Mouse (Mus musculus) c-Kit-positive CD71-positive TER-119-positive erythroid progenitor cells, embryonic 14.5 days (primary cell): ENCODE measurements around the gene Gm13696.
"Not testable (repeated sequence)": the region's sequence is repeated elsewhere in the genome, so short reads cannot be mapped to it uniquely, and the experiment has no call there.

Source experiments
- DNase-seq: peaks from one replicate; pipeline ENCODE4 v3.0.0-alpha.2; 2013; ENCODE audit warnings: low spot score

Gene Gm13696

GRCm38 (mm10) chr2:83972823-83973222 is at the start of gene Gm13696:
Gene Gm13696, plus strand, starts transcription at chr2:83973123.
- DNase-seq, result not testable (repeated sequence)

DNA sequence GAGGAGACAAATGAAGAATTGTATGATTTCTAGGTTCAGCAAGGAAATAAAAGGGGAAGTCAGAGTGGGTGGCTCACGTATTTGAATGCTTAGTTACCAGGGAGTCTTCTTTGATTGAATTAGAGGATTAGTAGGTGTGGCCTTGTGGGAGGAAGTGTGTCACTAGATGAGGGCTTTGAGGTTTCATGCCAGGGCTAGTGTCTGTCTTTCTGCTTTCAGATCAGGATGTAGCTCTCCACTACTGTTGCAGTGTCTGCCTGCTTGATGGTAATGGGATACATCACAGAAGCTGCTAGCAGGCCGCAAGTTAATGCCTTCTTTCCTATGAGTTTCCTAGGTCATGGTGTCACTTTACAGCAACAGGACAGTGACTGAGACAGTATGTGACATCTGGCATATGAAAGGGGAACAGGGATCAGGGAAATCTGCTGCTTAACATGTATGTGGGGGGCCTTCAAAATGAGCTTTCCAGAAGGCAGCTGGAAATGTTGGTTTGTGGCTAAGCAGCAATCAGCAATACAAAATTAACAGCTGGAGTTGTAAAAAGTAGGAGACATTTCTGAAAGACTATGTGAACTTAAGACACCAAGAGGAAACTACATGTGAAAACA is 43.3 kb upstream of the Gm13696 start:
- DNase-seq, result no peak

DNA sequence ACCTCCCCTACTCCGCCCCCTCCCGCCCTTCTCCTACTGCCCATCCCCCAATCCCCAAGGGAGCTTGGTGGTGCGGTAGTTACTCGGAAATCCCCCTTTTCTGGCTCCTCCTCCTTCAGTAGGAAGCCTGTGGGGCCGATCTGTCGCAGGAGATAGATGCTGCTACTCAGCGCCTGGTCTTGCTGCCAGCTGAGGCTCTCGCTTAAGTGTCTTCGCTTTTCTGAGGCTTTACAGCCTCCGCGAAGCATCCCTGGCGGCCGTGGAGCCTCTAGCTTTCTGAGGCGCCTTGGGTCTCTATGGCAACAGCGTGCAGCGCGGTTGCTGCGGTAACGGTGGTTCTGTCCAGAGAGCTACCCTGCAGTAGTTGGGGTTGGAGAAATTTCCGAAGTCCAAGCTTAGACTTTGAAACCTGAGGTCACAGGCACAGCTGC is 32.0 kb upstream of the Gm13696 start, which contains the start of gene Zswim2:
Gene Zswim2, minus strand, starts transcription at position 298 of the 431 bp plus-strand sequence.
- no peak for DNase-seq

DNA sequence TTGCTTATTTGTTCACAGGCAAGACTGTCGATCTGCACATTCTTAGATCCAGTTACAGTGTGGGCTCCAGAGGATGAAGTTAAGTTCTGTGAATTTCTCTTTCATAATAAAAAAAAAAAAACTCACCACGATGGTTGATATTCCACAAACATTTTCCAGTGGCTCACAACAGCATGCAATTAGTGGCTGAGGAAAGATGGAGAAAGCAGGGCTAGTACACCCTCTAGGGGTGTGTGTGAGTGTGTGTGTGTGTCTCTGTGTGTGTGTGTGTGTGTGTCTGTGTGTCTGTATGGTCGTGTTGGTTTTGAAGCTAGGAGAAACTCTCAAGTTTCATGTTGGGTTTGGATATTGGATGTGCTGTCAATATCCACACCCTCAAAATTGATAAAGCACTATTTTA is 31.5 kb upstream of the Gm13696 start:
- no peak for DNase-seq

GRCm38 (mm10) chr2:83941792-83942191 is 31.1 kb upstream of the Gm13696 start:
- DNase-seq, result no peak

- DNase-seq, result not testable (repeated sequence)
These were observed 17.5 kb upstream of the Gm13696 start, which contains the start of gene Gm13698 for GRCm38 (mm10) chr2:83955393-83955792. Gene Gm13698, plus strand, starts transcription at chr2:83955693.

DNA sequence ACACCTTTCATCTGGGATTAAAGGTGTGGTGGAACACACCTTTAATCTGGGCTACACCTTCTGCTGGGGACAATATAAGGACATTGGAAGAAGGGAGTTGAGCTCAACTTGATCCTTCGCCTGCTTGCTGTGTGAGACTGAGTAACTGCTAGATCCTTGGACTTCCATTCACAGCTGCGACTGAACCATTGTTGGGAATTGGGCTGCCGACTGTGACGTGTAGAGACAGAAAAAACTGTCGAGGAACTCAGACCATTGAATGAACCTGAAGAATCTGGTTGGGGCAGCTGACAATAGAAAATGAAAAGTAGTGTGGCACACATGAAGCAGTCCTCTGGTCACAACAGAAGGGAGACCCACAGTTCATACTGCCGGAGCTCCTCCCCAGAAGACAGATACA is 11.7 kb upstream of the Gm13696 start, which contains the start of gene Gm13693:
Gene Gm13693, plus strand, starts transcription at position 301 of the 400 bp plus-strand sequence.
- DNase-seq, result not testable (repeated sequence)

DNA sequence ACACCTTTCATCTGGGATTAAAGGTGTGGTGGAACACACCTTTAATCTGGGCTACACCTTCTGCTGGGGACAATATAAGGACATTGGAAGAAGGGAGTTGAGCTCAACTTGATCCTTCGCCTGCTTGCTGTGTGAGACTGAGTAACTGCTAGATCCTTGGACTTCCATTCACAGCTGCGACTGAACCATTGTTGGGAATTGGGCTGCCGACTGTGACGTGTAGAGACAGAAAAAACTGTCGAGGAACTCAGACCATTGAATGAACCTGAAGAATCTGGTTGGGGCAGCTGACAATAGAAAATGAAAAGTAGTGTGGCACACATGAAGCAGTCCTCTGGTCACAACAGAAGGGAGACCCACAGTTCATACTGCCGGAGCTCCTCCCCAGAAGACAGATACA is 5.9 kb upstream of the Gm13696 start, which contains the start of gene Gm13695:
Gene Gm13695, plus strand, starts transcription at position 301 of the 400 bp plus-strand sequence.
- DNase-seq, result not testable (repeated sequence)

DNA sequence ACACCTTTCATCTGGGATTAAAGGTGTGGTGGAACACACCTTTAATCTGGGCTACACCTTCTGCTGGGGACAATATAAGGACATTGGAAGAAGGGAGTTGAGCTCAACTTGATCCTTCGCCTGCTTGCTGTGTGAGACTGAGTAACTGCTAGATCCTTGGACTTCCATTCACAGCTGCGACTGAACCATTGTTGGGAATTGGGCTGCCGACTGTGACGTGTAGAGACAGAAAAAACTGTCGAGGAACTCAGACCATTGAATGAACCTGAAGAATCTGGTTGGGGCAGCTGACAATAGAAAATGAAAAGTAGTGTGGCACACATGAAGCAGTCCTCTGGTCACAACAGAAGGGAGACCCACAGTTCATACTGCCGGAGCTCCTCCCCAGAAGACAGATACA is 5.7 kb downstream of the Gm13696 start, which contains the start of gene Gm13694:
Gene Gm13694, plus strand, starts transcription at position 301 of the 400 bp plus-strand sequence.
- not testable (repeated sequence) for DNase-seq

GRCm38 (mm10) chr2:83984443-83984842 is 11.5 kb downstream of the Gm13696 start, which contains the start of gene Gm13697:
Gene Gm13697, plus strand, starts transcription at chr2:83984743.
- not testable (repeated sequence) for DNase-seq

DNA sequence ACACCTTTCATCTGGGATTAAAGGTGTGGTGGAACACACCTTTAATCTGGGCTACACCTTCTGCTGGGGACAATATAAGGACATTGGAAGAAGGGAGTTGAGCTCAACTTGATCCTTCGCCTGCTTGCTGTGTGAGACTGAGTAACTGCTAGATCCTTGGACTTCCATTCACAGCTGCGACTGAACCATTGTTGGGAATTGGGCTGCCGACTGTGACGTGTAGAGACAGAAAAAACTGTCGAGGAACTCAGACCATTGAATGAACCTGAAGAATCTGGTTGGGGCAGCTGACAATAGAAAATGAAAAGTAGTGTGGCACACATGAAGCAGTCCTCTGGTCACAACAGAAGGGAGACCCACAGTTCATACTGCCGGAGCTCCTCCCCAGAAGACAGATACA is 17.3 kb downstream of the Gm13696 start, which contains the start of gene Gm13691:
Gene Gm13691, plus strand, starts transcription at position 301 of the 400 bp plus-strand sequence.
- not testable (repeated sequence) for DNase-seq

- DNase-seq, result not testable (repeated sequence)
These were observed 20.8 kb downstream of the Gm13696 start for GRCm38 (mm10) chr2:83993639-83994255.

GRCm38 (mm10) chr2:83994526-83994925 is 21.6 kb downstream of the Gm13696 start:
- DNase-seq, result not testable (repeated sequence)

DNA sequence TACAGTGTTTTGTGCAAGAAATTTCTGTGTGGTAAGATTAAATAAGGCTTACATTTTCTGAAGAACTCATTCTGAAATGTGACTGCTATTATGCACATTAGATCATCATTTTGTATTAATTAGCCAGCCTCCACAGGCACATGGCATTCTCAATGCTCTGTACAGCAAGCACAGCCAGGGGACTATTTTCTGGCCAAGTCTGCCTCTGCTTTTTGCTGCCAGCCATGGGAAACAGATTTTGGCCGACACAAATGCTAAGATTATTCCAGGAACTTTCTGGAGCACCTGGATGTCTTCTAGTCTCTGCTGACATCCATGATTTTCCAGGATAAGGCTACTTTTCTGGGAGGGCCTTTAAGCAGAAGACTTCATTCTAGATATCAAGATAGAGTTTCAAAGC is 36.0 kb downstream of the Gm13696 start:
- DNase-seq, result no peak

DNA sequence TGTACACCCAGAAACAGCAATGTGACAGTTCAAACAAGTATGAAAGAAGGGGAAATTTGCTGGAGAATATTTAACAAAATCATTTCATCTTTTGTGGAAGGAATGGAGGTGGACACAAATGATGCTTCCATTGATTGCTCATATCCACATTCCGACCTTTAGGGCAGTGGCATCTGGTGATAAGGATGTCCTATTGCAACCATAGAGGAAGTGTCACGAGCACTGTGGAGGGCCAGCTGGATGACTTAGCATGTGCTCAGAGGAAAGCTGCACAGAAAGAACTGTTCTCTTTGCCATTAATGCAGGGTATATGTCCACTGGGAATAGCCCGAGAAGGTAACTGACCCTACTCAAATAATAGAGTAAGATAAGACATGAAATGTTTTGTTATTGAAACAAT is 36.9 kb downstream of the Gm13696 start:
- no peak for DNase-seq

DNA sequence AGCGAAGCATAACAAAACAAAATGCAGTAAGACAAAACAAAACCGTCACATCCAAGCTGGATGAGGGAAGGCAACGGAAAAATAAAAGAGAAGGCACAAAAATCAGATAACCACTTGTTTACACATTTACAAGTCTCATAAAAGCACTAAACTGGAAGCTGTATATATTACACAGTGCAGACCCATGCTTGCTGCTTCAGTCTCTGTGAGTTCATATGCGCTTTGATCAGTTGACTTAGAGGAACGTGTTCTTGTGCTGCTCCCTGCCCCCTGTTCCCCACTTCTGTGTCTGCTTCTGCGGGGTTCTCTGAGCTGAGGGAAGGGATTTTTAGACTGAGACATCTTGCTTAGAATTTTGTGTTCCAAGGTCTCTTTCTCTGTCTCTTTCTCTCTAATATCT is 41.6 kb downstream of the Gm13696 start:
- no peak for DNase-seq

- DNase-seq, result not testable (repeated sequence)
These were observed 43.4 kb downstream of the Gm13696 start for GRCm38 (mm10) chr2:84016291-84016690.

DNA sequence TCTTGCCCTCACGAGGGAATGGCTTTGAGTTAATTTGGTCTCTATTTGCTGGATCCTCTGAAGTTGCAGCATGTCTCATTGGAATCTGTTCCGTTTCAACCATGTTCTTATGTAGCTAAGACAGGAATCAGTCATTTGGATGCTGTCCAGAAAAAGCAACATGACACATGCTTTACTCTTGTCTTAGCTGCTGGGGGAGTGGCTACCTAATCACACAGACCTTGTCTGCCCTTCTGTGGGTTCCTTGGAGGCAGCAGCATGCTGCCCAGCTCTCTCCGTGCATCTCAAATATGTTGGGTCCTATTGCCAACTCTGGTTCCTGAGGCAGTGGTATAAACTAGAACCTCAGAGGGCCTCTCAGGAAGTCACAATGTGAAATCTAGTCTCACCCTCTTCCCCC is 45.4 kb downstream of the Gm13696 start:
- no peak for DNase-seq

GRCm38 (mm10) chr2:84019519-84020305 is 46.8 kb downstream of the Gm13696 start:
- DNase-seq, result peak; percentile 16

DNA sequence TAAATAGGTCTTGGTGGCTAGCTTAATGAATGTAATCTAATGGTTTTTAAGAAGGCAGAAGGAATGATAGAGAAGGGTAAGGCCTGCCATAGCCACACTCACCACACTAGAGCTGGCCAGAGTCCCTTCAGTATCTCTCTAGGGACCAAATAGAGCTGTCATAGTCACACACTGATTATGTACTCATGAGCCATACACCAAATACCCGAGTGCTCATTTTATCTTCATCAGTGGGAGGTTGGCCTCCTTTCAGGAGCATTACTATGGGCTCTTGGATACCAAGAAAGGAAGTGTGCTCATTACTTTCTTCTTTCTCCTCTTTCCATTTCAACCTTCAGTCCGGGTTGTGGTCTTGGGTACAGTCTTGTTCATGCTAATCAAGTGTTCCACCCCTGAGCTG is 49.0 kb downstream of the Gm13696 start:
- DNase-seq, result no peak

GRCm38 (mm10) chr2:84022905-84023304 is 50.0 kb downstream of the Gm13696 start:
- no peak for DNase-seq

- DNase-seq, result no peak
These were observed 50.4 kb downstream of the Gm13696 start for GRCm38 (mm10) chr2:84023319-84023718.
